Mouse (Mus musculus) forebrain, embryonic 11.5 days (tissue): ENCODE data around the gene Itgb2. TPM values are rescaled to one million over a fixed set of nuclear protein-coding genes. Genes with fewer than 3 reads are reported as not detected.
A peak's percentile ranks its signal among the peaks of the same experiment; 100 is the strongest.

Experiments used
- ATAC-seq: fragments of 200-750 bp; cut with Nextera tagmentation; replicated peaks from 2 replicates; pipeline ENCODE4 v1.8.0; 2017; ENCODE audit warnings: moderate TSS enrichment; ENCODE audit not compliant: low FRiP score
- DNase-seq: peaks from one replicate; pipeline ENCODE4 v3.0.0-alpha.2; 2017; ENCODE audit warnings: low spot score
- H3K27ac ChIP-seq: fragments of 300-500 bp; sonication (generic); 2 replicates; pipeline ENCODE4 v1.5.1; 2014; ENCODE audit warnings: low read depth, low read length
- H3K27me3 ChIP-seq: fragments of 300-500 bp; sonication (generic); 2 replicates; pipeline ENCODE4 v1.6.1; 2014; ENCODE audit warnings: mild to moderate bottlenecking, low read length, mixed read lengths; ENCODE audit not compliant: control insufficient read depth, insufficient read depth
- H3K36me3 ChIP-seq: fragments of 300-500 bp; sonication (generic); 2 replicates; pipeline ENCODE4 v1.6.1; 2014; ENCODE audit warnings: mild to moderate bottlenecking, low read length, moderate library complexity, mixed read lengths; ENCODE audit not compliant: control insufficient read depth, insufficient read depth
- H3K4me1 ChIP-seq: fragments of 300-500 bp; sonication (generic); replicated peaks from 2 replicates; pipeline ENCODE4 v1.6.1; 2014; ENCODE audit warnings: low read length, mixed read lengths; ENCODE audit not compliant: control insufficient read depth, insufficient read depth
- H3K4me2 ChIP-seq: fragments of 300-500 bp; sonication (generic); 2 replicates; pipeline ENCODE4 v1.6.1; 2014; ENCODE audit warnings: low read depth, mild to moderate bottlenecking, low read length, moderate library complexity, mixed read lengths; ENCODE audit not compliant: severe bottlenecking
- H3K4me3 ChIP-seq: fragments of 300-500 bp; sonication (generic); 2 replicates; pipeline ENCODE4 v1.5.1; 2014; ENCODE audit warnings: low read depth, low read length
- H3K9ac ChIP-seq: fragments of 300-500 bp; sonication (generic); 2 replicates; pipeline ENCODE4 v1.6.1; 2014; ENCODE audit warnings: low read length
- H3K9me3 ChIP-seq: fragments of 300-500 bp; sonication (generic); 2 replicates; pipeline ENCODE4 v1.6.1; 2016; ENCODE audit warnings: low read length, mixed read lengths; ENCODE audit not compliant: control insufficient read depth
- WGBS: fragments of 180-500 bp; shearing (Covaris S2); extraction: QIAGEN DNeasy Blood & Tissue Kit; methylation state at CpG from one replicate; pipeline ENCODE4 v1.1.7; 2014; 5-methylcytosine and 5-hydroxymethylcytosine counted together
- polyA plus RNA-seq: library from polyadenylated mRNA; unstranded; fragments of >200 nt; fragmentation: Nextera tagmentation; extraction: Ambion mirVana; gene quantifications from 2 replicates; pipeline ENCODE4 v1.2.1, GENCODE M21; 2014

Gene Itgb2
- polyA plus RNA-seq, 1 experiment from 2014 or later = 1.3 TPM

- Histone ChIP-seq H3K36me3 (no peaks in the 10 kb centered on the region), H3K4me2 (no peak overlapping the region), H3K27me3 (no peaks in the 10 kb centered on the region), H3K27ac (no peak overlapping the region), H3K9me3 (no peaks in the 10 kb centered on the region), H3K4me3 (no peak overlapping the region), H3K4me1 (no peaks in the 10 kb centered on the region), H3K9ac (no peak overlapping the region)
- ATAC-seq = no peak
- 90% methylated on average over 11 of the region's 11 CpGs for WGBS
- no peak for DNase-seq
These were observed 7.5 kb downstream of the Itgb2 start for GRCm38 (mm10) chr10:77537215-77538209.

- Histone ChIP-seq H3K4me3 (no peak overlapping the region), H3K4me2 (no peak overlapping the region), H3K27ac (no peak overlapping the region), H3K9ac (no peak overlapping the region), H3K4me1 (no peaks in the 10 kb centered on the region), H3K36me3 (no peaks in the 10 kb centered on the region), H3K27me3 (no peaks in the 10 kb centered on the region), H3K9me3 (no peaks in the 10 kb centered on the region)
- 87% methylated on average over 7 of the region's 7 CpGs for WGBS
- no peak for ATAC-seq
- no peak for DNase-seq
These were observed 9.4 kb downstream of the Itgb2 start for GRCm38 (mm10) chr10:77539320-77539945.

- DNase-seq (no peak), ATAC-seq (no peak)
- Histone ChIP-seq H3K9me3 (no peaks in the 10 kb centered on the region), H3K4me3 (no peak overlapping the region), H3K9ac (no peak overlapping the region), H3K27me3 (no peaks in the 10 kb centered on the region), H3K4me1 (no peaks in the 10 kb centered on the region), H3K36me3 (no peaks in the 10 kb centered on the region), H3K4me2 (no peak overlapping the region), H3K27ac (no peak overlapping the region)
- 87% methylated on average over 4 of the region's 4 CpGs for WGBS
These were observed 10.6 kb downstream of the Itgb2 start for GRCm38 (mm10) chr10:77540576-77541102.

- no peak overlapping the region for H3K4me2 ChIP-seq
- H3K9ac ChIP-seq = no peak overlapping the region
- no peak overlapping the region for H3K27ac ChIP-seq
- no peak for ATAC-seq
- no peak for DNase-seq
- no peaks in the 10 kb centered on the region for H3K27me3 ChIP-seq
- no peaks in the 10 kb centered on the region for H3K36me3 ChIP-seq
- 81% methylated on average over 10 of the region's 10 CpGs for WGBS
- H3K9me3 ChIP-seq = no peaks in the 10 kb centered on the region
- no peak overlapping the region for H3K4me3 ChIP-seq
- no peaks in the 10 kb centered on the region for H3K4me1 ChIP-seq
These were observed 12.0 kb downstream of the Itgb2 start for GRCm38 (mm10) chr10:77541864-77542666.

- no peak for ATAC-seq
- 42% methylated on average over 7 of the region's 7 CpGs for WGBS
- H3K36me3 ChIP-seq = no peaks in the 10 kb centered on the region
These were observed 13.2 kb downstream of the Itgb2 start for GRCm38 (mm10) chr10:77543226-77543625.

GRCm38 (mm10) chr10:77544916-77545315 is 14.9 kb downstream of the Itgb2 start:
- H3K4me1 ChIP-seq = no peaks in the 10 kb centered on the region
- no peak overlapping the region for H3K9ac ChIP-seq
- 84% methylated on average over 5 of the region's 5 CpGs for WGBS
- DNase-seq (no peak), ATAC-seq (no peak)
- no peak overlapping the region for H3K27ac ChIP-seq
- H3K4me3 ChIP-seq = no peak overlapping the region
- H3K27me3 ChIP-seq = no peaks in the 10 kb centered on the region
- H3K9me3 ChIP-seq = no peaks in the 10 kb centered on the region
- no peak overlapping the region for H3K4me2 ChIP-seq
- no peaks in the 10 kb centered on the region for H3K36me3 ChIP-seq

More at GRCm38 (mm10) chr10:77543226-77543625, 13.2 kb downstream of the Itgb2 start:
- no peaks in the 10 kb centered on the region for H3K4me1 ChIP-seq
- H3K4me2 ChIP-seq = no peak overlapping the region
- no peak overlapping the region for H3K9ac ChIP-seq
- no peak overlapping the region for H3K27ac ChIP-seq
- DNase-seq = peak; percentile 63
- H3K9me3 ChIP-seq = no peaks in the 10 kb centered on the region
- no peak overlapping the region for H3K4me3 ChIP-seq
- H3K27me3 ChIP-seq = no peaks in the 10 kb centered on the region

- Histone ChIP-seq H3K27me3 (no peaks in the 10 kb centered on the region), H3K4me2 (no peak overlapping the region), H3K4me3 (no peak overlapping the region), H3K9ac (no peak overlapping the region), H3K36me3 (no peaks in the 10 kb centered on the region), H3K27ac (no peak overlapping the region), H3K9me3 (no peaks in the 10 kb centered on the region), H3K4me1 (no peaks in the 10 kb centered on the region)
- DNase-seq (no peak), ATAC-seq (no peak)
- 86% methylated on average over 10 of the region's 10 CpGs for WGBS
These were observed 18.5 kb downstream of the Itgb2 start for GRCm38 (mm10) chr10:77548576-77548975.

- no peaks in the 10 kb centered on the region for H3K27me3 ChIP-seq
- H3K4me3 ChIP-seq = no peak overlapping the region
- 76% methylated on average over 11 of the region's 11 CpGs for WGBS
- H3K27ac ChIP-seq = no peak overlapping the region
- no peak for DNase-seq
- H3K4me1 ChIP-seq = no peaks in the 10 kb centered on the region
- H3K36me3 ChIP-seq = no peaks in the 10 kb centered on the region
- ATAC-seq = no peak
- H3K9ac ChIP-seq = no peak overlapping the region
- no peaks in the 10 kb centered on the region for H3K9me3 ChIP-seq
- H3K4me2 ChIP-seq = no peak overlapping the region
These were observed 20.8 kb downstream of the Itgb2 start for GRCm38 (mm10) chr10:77550874-77551273.
